Mouse (Mus musculus) ES-Bruce4 (cell line): ENCODE data around the gene Mcf2l. TPM values are rescaled to one million over a fixed set of nuclear protein-coding genes. Genes with fewer than 3 reads are reported as not detected.

Experiments
- H3K27ac ChIP-seq: 2 replicates; pipeline ENCODE4 v1.5.1; 2012; ENCODE audit warnings: low read length, inconsistent platforms; ENCODE audit not compliant: insufficient read depth
- H3K27me3 ChIP-seq: 2 replicates; pipeline ENCODE4 v1.6.1; 2012; ENCODE audit warnings: mild to moderate bottlenecking, low read length, inconsistent platforms; ENCODE audit not compliant: control insufficient read depth, poor library complexity, insufficient read depth, severe bottlenecking
- H3K36me3 ChIP-seq: 2 replicates; pipeline ENCODE4 v1.6.1; 2012; ENCODE audit warnings: inconsistent platforms, mild to moderate bottlenecking, low read length, moderate library complexity; ENCODE audit not compliant: control insufficient read depth, poor library complexity, insufficient read depth, severe bottlenecking
- H3K4me1 ChIP-seq: one replicate; pipeline ENCODE4 v1.8.1; 2011; ENCODE audit warnings: low read length; ENCODE audit not compliant: control insufficient read depth, insufficient read depth
- H3K4me3 ChIP-seq: 2 replicates; pipeline ENCODE4 v1.5.1; 2011; ENCODE audit warnings: low read depth, mild to moderate bottlenecking, low read length
- H3K9ac ChIP-seq: 2 replicates; pipeline ENCODE4 v1.6.1; 2012; ENCODE audit warnings: low read depth, mild to moderate bottlenecking, inconsistent platforms; ENCODE audit not compliant: poor library complexity, severe bottlenecking
- H3K9me3 ChIP-seq: replicated peaks from 2 replicates; pipeline ENCODE4 v1.6.1; 2012; ENCODE audit warnings: mild to moderate bottlenecking, low read length, inconsistent platforms; ENCODE audit not compliant: control insufficient read depth, poor library complexity, insufficient read depth, severe bottlenecking
- CTCF ChIP-seq: IDR thresholded peaks from one replicate; pipeline ENCODE4 v1.8.1; 2011; ENCODE audit warnings: low read depth, low read length
- EP300 ChIP-seq: IDR thresholded peaks from 2 replicates; pipeline ENCODE4 v1.6.1; 2011; ENCODE audit warnings: low read depth, low read length; ENCODE audit not compliant: insufficient read depth
- POLR2A ChIP-seq: IDR thresholded peaks from one replicate; pipeline ENCODE4 v1.8.1; 2011; ENCODE audit warnings: low read length; ENCODE audit not compliant: insufficient read depth
- polyA plus RNA-seq: library from polyadenylated mRNA; stranded (reverse); fragments of >200 nt; gene quantifications from 2 replicates; pipeline ENCODE4 v1.2.4, GENCODE M21; 2011; ENCODE audit warnings: low read depth; ENCODE audit not compliant: missing spikeins, insufficient read depth, insufficient read length

The Mcf2l gene
- polyA plus RNA-seq, 1 experiment: 18.3 TPM

DNA sequence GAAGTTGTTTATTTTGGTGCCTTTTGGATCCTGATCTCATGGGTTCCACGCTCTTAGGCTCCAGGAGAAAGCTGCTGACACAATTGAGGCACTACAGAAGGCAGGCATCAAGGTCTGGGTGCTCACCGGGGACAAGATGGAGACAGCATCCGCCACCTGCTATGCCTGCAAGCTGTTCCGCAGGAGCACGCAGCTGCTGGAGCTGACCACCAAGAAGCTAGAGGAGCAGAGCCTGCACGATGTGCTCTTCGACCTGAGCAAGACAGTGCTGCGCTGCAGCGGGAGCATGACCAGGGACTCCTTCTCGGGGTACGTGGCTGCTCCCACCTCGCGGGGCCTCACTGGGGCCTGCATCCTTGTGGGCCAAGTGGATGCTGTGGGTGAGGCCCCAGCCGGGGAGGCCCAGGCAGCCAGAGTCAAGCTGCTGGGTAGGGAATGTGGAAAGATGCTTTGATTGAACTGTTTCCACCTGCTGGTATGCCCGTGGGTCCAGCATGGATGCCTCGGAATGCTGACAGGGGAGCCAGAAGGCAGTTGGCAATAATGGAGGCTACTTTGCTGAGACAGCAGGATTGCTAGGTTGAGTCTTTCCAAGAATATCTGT, 29.2 kb upstream of the Mcf2l start:
- Histone ChIP-seq H3K27ac (no peak overlapping the region), H3K9me3 (no peaks in the 10 kb centered on the region), H3K4me3 (no peak overlapping the region), H3K27me3 (no peaks in the 10 kb centered on the region), H3K36me3 (no peaks in the 10 kb centered on the region; the same call in 1 of the 2 replicates), H3K9ac (no peak overlapping the region), H3K4me1 (no peaks in the 10 kb centered on the region)
- TF ChIP-seq EP300 (no peak), CTCF (no peak), POLR2A (no peak)

GRCm38 (mm10) chr8:12846447-12846846, 27.2 kb upstream of the Mcf2l start:
- H3K27ac ChIP-seq: no peak overlapping the region

GRCm38 (mm10) chr8:12851241-12851640, 22.4 kb upstream of the Mcf2l start:
- TF ChIP-seq EP300 (no peak), POLR2A (no peak), CTCF (no peak)
- Histone ChIP-seq H3K27me3 (no peaks in the 10 kb centered on the region), H3K4me1 (no peaks in the 10 kb centered on the region), H3K9me3 (no peaks in the 10 kb centered on the region), H3K9ac (no peak overlapping the region), H3K4me3 (no peak overlapping the region), H3K36me3 (peaks cover 3% of the 10 kb centered on the region; the same call in 1 of the 2 replicates), H3K27ac (no peak overlapping the region)

More at GRCm38 (mm10) chr8:12846447-12846846, 27.2 kb upstream of the Mcf2l start:
- Histone ChIP-seq H3K36me3 (peaks cover 3% of the 10 kb centered on the region; the same call in 1 of the 2 replicates), H3K4me3 (no peak overlapping the region), H3K4me1 (no peaks in the 10 kb centered on the region), H3K9me3 (no peaks in the 10 kb centered on the region), H3K9ac (no peak overlapping the region), H3K27me3 (no peaks in the 10 kb centered on the region)
- TF ChIP-seq POLR2A (no peak), EP300 (no peak), CTCF (no peak)

DNA sequence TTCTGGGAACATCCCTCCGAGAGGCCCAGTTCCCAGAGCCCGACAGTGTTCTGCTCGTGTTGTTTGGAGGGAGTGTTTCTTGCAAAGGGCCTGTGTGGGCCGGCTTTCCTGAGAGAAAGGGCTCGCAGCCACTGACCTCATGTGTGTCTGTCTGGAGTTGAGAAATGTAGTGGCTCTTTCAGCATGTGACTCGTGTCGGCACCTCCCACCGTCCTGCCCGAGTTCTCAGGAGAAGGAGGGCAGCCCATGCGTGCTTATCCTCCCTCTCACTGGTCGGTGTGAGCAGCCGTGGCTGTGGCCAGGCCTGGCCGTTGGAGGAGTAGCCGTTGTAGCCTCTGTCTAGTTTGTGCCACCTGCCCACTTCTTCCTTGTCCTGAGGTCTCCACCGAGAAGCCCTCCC, 17.6 kb upstream of the Mcf2l start:
- no peaks in the 10 kb centered on the region for H3K9me3 ChIP-seq
- H3K27ac ChIP-seq: no peak overlapping the region
- no peak overlapping the region for H3K4me3 ChIP-seq
- no peak overlapping the region for H3K9ac ChIP-seq
- no peaks in the 10 kb centered on the region for H3K4me1 ChIP-seq
- no peak for TF ChIP-seq CTCF
- no peak for TF ChIP-seq POLR2A
- no peak for TF ChIP-seq EP300
- no peaks in the 10 kb centered on the region for H3K27me3 ChIP-seq
- H3K36me3 ChIP-seq: no peaks in the 10 kb centered on the region

- no peak overlapping the region for H3K9ac ChIP-seq
- H3K27ac ChIP-seq: no peak overlapping the region
- no peaks in the 10 kb centered on the region for H3K4me1 ChIP-seq
- H3K4me3 ChIP-seq: no peak overlapping the region
- H3K36me3 ChIP-seq: no peaks in the 10 kb centered on the region
- TF ChIP-seq EP300 (no peak), CTCF (no peak), POLR2A (no peak)
- no peaks in the 10 kb centered on the region for H3K27me3 ChIP-seq
- no peaks in the 10 kb centered on the region for H3K9me3 ChIP-seq
Measured at GRCm38 (mm10) chr8:12863061-12863460, 10.5 kb upstream of the Mcf2l start.

DNA sequence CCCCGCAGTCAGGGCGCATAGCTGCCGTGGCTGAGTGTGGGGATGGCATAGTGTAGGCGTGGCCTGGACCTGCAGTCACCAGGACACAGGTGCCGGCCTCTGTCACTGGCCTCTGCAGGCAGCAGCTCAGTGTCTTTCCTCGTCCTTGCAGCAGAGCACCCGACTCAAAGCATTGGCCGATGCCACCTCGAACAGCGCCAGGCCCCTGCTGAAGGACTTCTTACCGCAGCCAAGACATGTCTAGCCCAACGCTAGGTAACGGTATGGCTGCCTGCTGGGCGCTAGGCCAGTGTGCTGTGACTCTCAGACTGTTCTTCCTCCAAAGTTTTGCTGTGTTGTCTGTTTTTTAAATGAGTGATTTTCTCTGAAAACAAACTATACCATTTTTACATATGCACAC, 10.0 kb upstream of the Mcf2l start:
- no peaks in the 10 kb centered on the region for H3K9me3 ChIP-seq
- no peak overlapping the region for H3K4me3 ChIP-seq
- H3K9ac ChIP-seq: no peak overlapping the region
- TF ChIP-seq EP300: no peak
- TF ChIP-seq CTCF: no peak
- TF ChIP-seq POLR2A: no peak
- no peak overlapping the region for H3K27ac ChIP-seq
- H3K27me3 ChIP-seq: no peaks in the 10 kb centered on the region
- H3K4me1 ChIP-seq: no peaks in the 10 kb centered on the region
- H3K36me3 ChIP-seq: no peaks in the 10 kb centered on the region
